Mouse (Mus musculus): ENCODE data around the gene Inpp5f. TPM values are rescaled to one million over a fixed set of nuclear protein-coding genes. Genes with fewer than 3 reads are reported as not detected.

Inpp5f gene
- total and polyA plus RNA-seq, 3 experiments: 9.5 to 14.3 TPM; not detected in 1

DNA sequence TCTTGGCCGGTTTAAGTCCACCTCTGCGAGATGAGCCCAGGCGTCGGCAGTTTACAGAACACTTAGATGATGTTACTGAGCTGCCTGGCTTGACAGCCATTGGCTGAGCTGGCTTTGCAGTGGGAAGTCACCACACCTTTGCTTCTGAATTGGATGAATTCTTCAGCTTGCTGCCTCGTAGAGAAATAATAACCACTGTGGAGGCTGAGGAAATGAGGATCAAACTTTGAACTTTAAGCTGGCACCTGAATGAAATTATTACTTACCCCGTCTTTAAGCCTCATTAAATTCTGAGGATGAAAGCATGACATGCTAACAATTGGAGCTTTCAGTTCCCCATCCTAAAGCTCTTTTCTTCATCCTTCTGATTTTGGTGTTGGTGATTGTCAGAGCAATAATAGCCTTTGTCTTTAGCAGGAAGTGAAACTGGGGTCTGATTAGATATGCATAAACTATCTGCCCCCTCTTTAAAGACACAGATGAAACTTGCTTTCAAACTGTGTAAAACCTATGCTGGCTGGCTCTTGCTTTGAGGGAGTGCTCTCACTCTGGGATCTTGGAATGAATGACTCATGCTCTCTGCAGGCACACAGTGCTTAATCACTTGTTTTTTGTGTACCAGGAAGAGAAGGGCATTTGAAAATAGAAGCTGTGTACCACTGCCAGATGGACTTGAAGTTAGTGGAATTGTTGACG lies 11.3 kb downstream of the Inpp5f start:
- Histone ChIP-seq H3K4me1 (ENCODE audit: control insufficient read depth in 1 of 2, insufficient read depth in 2 of 2, low read length in 2 of 2) (no peaks in the 10 kb centered on the region), H3K27me3 (ENCODE audit: control insufficient read depth in 1 of 2, insufficient read depth in 2 of 2, low read length in 2 of 2) (no peaks in the 10 kb centered on the region), H3K27ac (ENCODE audit: control insufficient read depth, low read depth, low read length) (no peak overlapping the region), H3K36me3 (ENCODE audit: control insufficient read depth in 1 of 2, insufficient read depth in 2 of 2, low read length in 2 of 2) (no peaks in the 10 kb centered on the region; a peak in 1 of 4 replicates), H3K9ac (ENCODE audit: control insufficient read depth, low read depth, low read length, poor library complexity, severe bottlenecking) (no peak overlapping the region), H3K79me2 (ENCODE audit: control insufficient read depth, insufficient read depth, low read length, poor library complexity) (no peaks in the 10 kb centered on the region), H3K4me3 (ENCODE audit: control insufficient read depth in 1 of 2, insufficient read depth in 1 of 2, low read depth in 2 of 2, low read length in 2 of 2) (no peak overlapping the region), H3K9me3 (replicated peaks; ENCODE audit: insufficient read depth, low read length) (no peaks in the 10 kb centered on the region)
- TF ChIP-seq ZC3H11A (IDR thresholded peaks at IDR 0.05; ENCODE audit: low read depth, low read length) (no peak), TAL1 (IDR thresholded peaks at IDR 0.05; ENCODE audit: low read length) (no peak), NRF1 (IDR thresholded peaks at IDR 0.05; ENCODE audit: insufficient read depth, low read depth, low read length, poor library complexity, severe bottlenecking) (no peak), TCF12 (IDR thresholded peaks at IDR 0.05; ENCODE audit: low read depth, low read length) (no peak), BHLHE40 (IDR thresholded peaks at IDR 0.05; ENCODE audit: borderline replicate concordance, low read depth, low read length) (no peak), ZNF384 (IDR thresholded peaks at IDR 0.05; ENCODE audit: low read depth, low read length) (no peak), HCFC1 (IDR thresholded peaks at IDR 0.05; ENCODE audit: low read depth, low read length) (no peak), MAX (IDR thresholded peaks at IDR 0.05; ENCODE audit: low read length) (no peak), MYC (IDR thresholded peaks at IDR 0.05; ENCODE audit: low read depth, low read length) (no peak), JUND (IDR thresholded peaks at IDR 0.05; ENCODE audit: low read depth, low read length) (no peak), E2F4 (IDR thresholded peaks at IDR 0.05; ENCODE audit: borderline replicate concordance, low read depth, low read length) (no peak), CTCF (IDR thresholded peaks at IDR 0.05 in 2 of 3, conservative IDR thresholded peaks at IDR 0.05 in 1 of 3; ENCODE audit: control insufficient read depth in 1 of 3, insufficient read depth in 1 of 3, low read depth in 2 of 3, low read length in 3 of 3, poor library complexity in 1 of 3, severe bottlenecking in 1 of 3) (no peak)
- peak; percentile 41 for DNase-seq (ENCODE audit: low read depth, low spot score)

- H3K79me2 ChIP-seq (ENCODE audit: control insufficient read depth, insufficient read depth, low read length, poor library complexity): no peaks in the 10 kb centered on the region
- H3K4me1 ChIP-seq (ENCODE audit: control insufficient read depth in 1 of 2, insufficient read depth in 2 of 2, low read length in 2 of 2): no peaks in the 10 kb centered on the region
- H3K27me3 ChIP-seq (ENCODE audit: control insufficient read depth in 1 of 2, insufficient read depth in 2 of 2, low read length in 2 of 2): no peaks in the 10 kb centered on the region
- TF ChIP-seq MYB (IDR thresholded peaks at IDR 0.05; ENCODE audit: low read depth, low read length) (no peak), RAD21 (IDR thresholded peaks at IDR 0.05; ENCODE audit: low read depth, low read length) (no peak), ZMIZ1 (IDR thresholded peaks at IDR 0.05; ENCODE audit: low read depth, low read length) (no peak), UBTF (IDR thresholded peaks at IDR 0.05; ENCODE audit: borderline replicate concordance, insufficient read depth, low read depth, low read length) (no peak), EP300 (IDR thresholded peaks at IDR 0.05; ENCODE audit: low read depth in 1 of 2, low read length in 2 of 2) (no peak), USF1 (IDR thresholded peaks at IDR 0.05; ENCODE audit: low read depth, low read length) (no peak), GABPA (IDR thresholded peaks at IDR 0.05; ENCODE audit: low read depth, low read length) (no peak), ZNF384 (IDR thresholded peaks at IDR 0.05; ENCODE audit: low read depth, low read length) (no peak), ETS1 (IDR thresholded peaks at IDR 0.05; ENCODE audit: low read depth, low read length) (no peak)
- H3K4me3 ChIP-seq (ENCODE audit: control insufficient read depth in 1 of 2, insufficient read depth in 1 of 2, low read depth in 2 of 2, low read length in 2 of 2): no peak overlapping the region
- no peaks in the 10 kb centered on the region; a peak in 1 of 4 replicates for H3K36me3 ChIP-seq (ENCODE audit: control insufficient read depth in 1 of 2, insufficient read depth in 2 of 2, low read length in 2 of 2)
- H3K9me3 ChIP-seq (replicated peaks; ENCODE audit: insufficient read depth, low read length): no peaks in the 10 kb centered on the region
- H3K9ac ChIP-seq (ENCODE audit: control insufficient read depth, low read depth, low read length, poor library complexity, severe bottlenecking): no peak overlapping the region
- no peak for DNase-seq (ENCODE audit: low read depth, low spot score)
- no peak overlapping the region for H3K27ac ChIP-seq (ENCODE audit: control insufficient read depth, low read depth, low read length)
These were observed 11.9 kb downstream of the Inpp5f start for GRCm38 (mm10) chr7:128622994-128623393.
